Mouse (Mus musculus) heart, embryonic 16.5 days (tissue): Measurements from ENCODE around the gene Mapkapk2. TPM values are rescaled to one million over a fixed set of nuclear protein-coding genes. Genes with fewer than 3 reads are reported as not detected.
A peak's percentile ranks its signal among the peaks of the same experiment; 100 is the strongest.

Source experiments
- ATAC-seq: fragments of 200-750 bp; cut with Nextera tagmentation; replicated peaks from 2 replicates; pipeline ENCODE4 v1.8.0; 2017; ENCODE audit warnings: moderate number of reproducible peaks; ENCODE audit not compliant: insufficient read depth, low FRiP score; ENCODE audit errors: extremely low read depth
- H3K27ac ChIP-seq: fragments of 300-500 bp; sonication (generic); 2 replicates; pipeline ENCODE4 v1.5.1; 2014; ENCODE audit warnings: mild to moderate bottlenecking, low read length, control low read depth, moderate library complexity
- H3K27me3 ChIP-seq: fragments of 300-500 bp; sonication (generic); 2 replicates; pipeline ENCODE4 v1.6.1; 2014; ENCODE audit warnings: low read length, mixed read lengths; ENCODE audit not compliant: control insufficient read depth, insufficient read depth
- H3K36me3 ChIP-seq: fragments of 300-500 bp; sonication (generic); 2 replicates; pipeline ENCODE4 v1.6.1; 2014; ENCODE audit not compliant: control insufficient read depth, insufficient read depth
- H3K4me1 ChIP-seq: fragments of 300-500 bp; sonication (generic); 2 replicates; pipeline ENCODE4 v1.6.1; 2014; ENCODE audit warnings: low read length, mixed read lengths; ENCODE audit not compliant: control insufficient read depth, insufficient read depth
- H3K4me2 ChIP-seq: fragments of 300-500 bp; sonication (generic); 2 replicates; pipeline ENCODE4 v1.6.1; 2014; ENCODE audit warnings: low read depth, mild to moderate bottlenecking, control low read depth, low read length
- H3K4me3 ChIP-seq: fragments of 300-500 bp; sonication (generic); 2 replicates; pipeline ENCODE4 v1.5.1; 2014; ENCODE audit warnings: mild to moderate bottlenecking, control low read depth, low read length
- H3K9ac ChIP-seq: fragments of 300-500 bp; sonication (generic); 2 replicates; pipeline ENCODE4 v1.6.1; 2014; ENCODE audit warnings: low read length, control low read depth
- H3K9me3 ChIP-seq: fragments of 300-500 bp; sonication (generic); replicated peaks from 2 replicates; pipeline ENCODE4 v1.6.1; 2016; ENCODE audit warnings: low read length; ENCODE audit not compliant: control insufficient read depth
- WGBS: fragments of 180-500 bp; shearing (Covaris S2); extraction: QIAGEN DNeasy Blood & Tissue Kit; methylation state at CpG from one replicate; pipeline ENCODE4 v1.1.7; 2014; 5-methylcytosine and 5-hydroxymethylcytosine counted together
- polyA plus RNA-seq: library from polyadenylated mRNA; unstranded; fragments of >200 nt; fragmentation: Nextera tagmentation; extraction: Ambion mirVana; gene quantifications from 2 replicates; pipeline ENCODE4 v1.2.1, GENCODE M21; 2015

The Mapkapk2 gene
- polyA plus RNA-seq, 1 experiment from 2014 or later, result 61.4 TPM

DNA sequence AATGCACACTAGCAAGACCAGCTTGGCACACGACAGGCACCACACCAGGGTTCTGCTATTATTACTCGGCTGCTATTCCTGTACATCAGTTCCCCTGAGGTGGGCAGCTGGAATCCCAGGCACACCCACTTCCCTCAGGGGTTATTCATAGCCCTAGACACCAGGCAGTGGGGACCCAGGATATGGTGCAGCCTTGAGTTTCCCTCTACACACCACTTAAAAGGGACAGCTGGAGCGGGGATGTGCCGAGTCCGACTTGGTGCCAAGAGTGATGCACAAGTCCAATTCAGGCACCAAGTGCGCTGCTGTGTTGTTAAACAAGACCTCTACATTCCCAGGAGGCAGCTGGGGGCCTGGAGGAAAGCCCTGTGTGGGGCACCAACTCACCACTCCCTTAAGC lies 34.8 kb downstream of the Mapkapk2 start:
- no peaks in the 10 kb centered on the region; the same call in 1 of the 2 replicates for H3K36me3 ChIP-seq
- H3K9ac ChIP-seq, result 0 out of 2 replicates have a peak overlapping the region, but pooled peaks have one; percentile 3
- no peak overlapping the region for H3K4me3 ChIP-seq
- H3K27me3 ChIP-seq, result no peaks in the 10 kb centered on the region
- H3K4me1 ChIP-seq, result peaks cover 70% of the 10 kb centered on the region
- peak overlapping the region; percentile 92 for H3K27ac ChIP-seq
- H3K9me3 ChIP-seq, result no peaks in the 10 kb centered on the region
- ATAC-seq, result peak; percentile 74
- peak overlapping the region; percentile 8 for H3K4me2 ChIP-seq
- 35% methylated on average over 6 of the region's 6 CpGs for WGBS

DNA sequence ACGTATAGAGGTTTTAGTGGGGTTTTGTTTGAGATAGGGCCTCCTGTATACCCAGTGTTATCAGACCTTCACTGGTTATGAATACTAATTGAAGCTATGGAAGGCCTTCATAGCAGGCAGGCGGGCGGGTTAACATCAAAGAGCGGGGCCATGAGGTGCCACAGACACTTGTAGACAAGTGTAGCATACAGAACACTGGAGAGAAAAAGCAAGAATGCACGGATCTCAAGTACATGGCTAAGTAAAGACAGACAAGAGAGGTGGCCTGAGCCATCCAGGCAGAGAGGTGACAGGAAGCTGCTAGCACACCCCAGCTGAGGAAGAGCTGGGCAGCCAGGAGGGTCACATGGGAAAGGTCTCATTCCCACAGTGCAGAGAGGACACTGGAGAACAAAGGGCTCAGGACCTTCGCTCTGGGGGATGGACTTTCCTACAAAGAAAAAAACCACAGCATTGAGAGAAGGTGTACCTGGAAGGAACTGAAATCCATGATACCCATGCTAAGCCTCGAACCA lies 35.8 kb downstream of the Mapkapk2 start:
- no peak for ATAC-seq
- WGBS, result 48% methylated on average over 7 of the region's 7 CpGs
- Histone ChIP-seq H3K27ac (peak overlapping the region; percentile 92), H3K4me1 (peaks cover 70% of the 10 kb centered on the region), H3K36me3 (peaks cover 5% of the 10 kb centered on the region), H3K9ac (peak overlapping the region; percentile 50; the same call in 1 of the 2 replicates), H3K4me3 (no peak overlapping the region), H3K27me3 (no peaks in the 10 kb centered on the region), H3K4me2 (no peak overlapping the region), H3K9me3 (no peaks in the 10 kb centered on the region)

- H3K27ac ChIP-seq, result peak overlapping the region; percentile 4; the same call in 1 of the 2 replicates
- H3K9ac ChIP-seq, result no peak overlapping the region
- no peaks in the 10 kb centered on the region for H3K27me3 ChIP-seq
- H3K36me3 ChIP-seq, result peaks cover 15% of the 10 kb centered on the region
- no peak overlapping the region for H3K4me2 ChIP-seq
- no peak for ATAC-seq
- no peaks in the 10 kb centered on the region for H3K9me3 ChIP-seq
- H3K4me3 ChIP-seq, result no peak overlapping the region
- peaks cover 70% of the 10 kb centered on the region for H3K4me1 ChIP-seq
- WGBS, result 43% methylated on average over 13 of the region's 13 CpGs
Measured at GRCm38 (mm10) chr1:131060290-131061253, 37.1 kb downstream of the Mapkapk2 start.

DNA sequence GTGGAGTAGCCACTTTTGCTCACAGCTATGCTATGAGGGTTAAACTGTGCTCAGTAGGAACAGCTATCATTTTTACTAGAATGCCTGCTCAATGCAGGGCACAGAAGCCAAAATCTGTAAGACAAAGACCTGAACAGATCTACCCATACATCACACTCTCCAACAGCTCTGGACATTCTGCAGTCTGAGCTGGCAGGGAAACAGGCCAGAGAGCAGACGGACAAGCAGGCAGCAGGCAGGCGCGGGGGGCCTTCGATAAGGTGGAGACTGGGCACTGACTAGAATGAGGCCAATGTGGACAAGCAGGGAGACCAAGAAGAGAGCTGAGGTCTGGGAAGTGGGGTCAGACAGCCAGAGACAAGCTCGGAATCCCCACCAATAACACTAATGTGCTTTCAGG lies 37.8 kb downstream of the Mapkapk2 start:
- WGBS, result 66% methylated on average over 5 of the region's 5 CpGs
- H3K27me3 ChIP-seq, result no peaks in the 10 kb centered on the region

DNA sequence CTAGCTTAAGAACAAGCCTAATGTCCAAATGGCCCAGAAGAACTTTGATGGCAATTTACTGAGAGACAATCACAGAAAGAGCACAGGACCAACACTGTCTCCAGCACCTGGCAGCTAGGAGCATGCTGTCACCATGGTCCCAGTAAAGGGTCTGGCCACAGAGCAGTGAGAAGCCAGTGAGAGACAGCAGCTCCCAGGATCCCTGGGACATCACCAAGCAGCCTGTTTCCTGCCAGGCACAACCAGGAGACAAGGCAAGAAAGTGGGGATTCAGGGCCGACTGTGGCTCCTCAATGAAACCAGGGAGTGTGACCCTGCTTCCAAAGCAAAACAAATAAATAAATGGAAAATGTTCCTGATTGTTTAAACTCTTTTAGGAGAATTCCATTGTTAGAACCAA lies 38.2 kb downstream of the Mapkapk2 start:
- no peaks in the 10 kb centered on the region for H3K27me3 ChIP-seq
- ATAC-seq, result no peak
- no peak overlapping the region for H3K4me2 ChIP-seq
- peaks cover 27% of the 10 kb centered on the region for H3K36me3 ChIP-seq
- no peak overlapping the region for H3K4me3 ChIP-seq
- 25% methylated on average over 1 of the region's 1 CpGs for WGBS
- no peak overlapping the region for H3K9ac ChIP-seq
- peaks cover 62% of the 10 kb centered on the region for H3K4me1 ChIP-seq
- no peaks in the 10 kb centered on the region for H3K9me3 ChIP-seq
- H3K27ac ChIP-seq, result no peak overlapping the region

More for the DNA sequence above, 37.8 kb downstream of the Mapkapk2 start:
- no peak for ATAC-seq
- H3K4me3 ChIP-seq, result no peak overlapping the region
- peaks cover 66% of the 10 kb centered on the region for H3K4me1 ChIP-seq
- H3K4me2 ChIP-seq, result no peak overlapping the region
- H3K27ac ChIP-seq, result no peak overlapping the region
- peaks cover 22% of the 10 kb centered on the region for H3K36me3 ChIP-seq
- no peaks in the 10 kb centered on the region for H3K9me3 ChIP-seq
- no peak overlapping the region for H3K9ac ChIP-seq

GRCm38 (mm10) chr1:131058431-131058830 lies 39.2 kb downstream of the Mapkapk2 start:
- no peak for ATAC-seq
- Histone ChIP-seq H3K36me3 (peaks cover 34% of the 10 kb centered on the region), H3K4me3 (no peak overlapping the region), H3K27me3 (no peaks in the 10 kb centered on the region), H3K4me2 (no peak overlapping the region), H3K9me3 (no peaks in the 10 kb centered on the region), H3K27ac (no peak overlapping the region), H3K9ac (no peak overlapping the region), H3K4me1 (peaks cover 53% of the 10 kb centered on the region)
- 47% methylated on average over 7 of the region's 7 CpGs for WGBS

DNA sequence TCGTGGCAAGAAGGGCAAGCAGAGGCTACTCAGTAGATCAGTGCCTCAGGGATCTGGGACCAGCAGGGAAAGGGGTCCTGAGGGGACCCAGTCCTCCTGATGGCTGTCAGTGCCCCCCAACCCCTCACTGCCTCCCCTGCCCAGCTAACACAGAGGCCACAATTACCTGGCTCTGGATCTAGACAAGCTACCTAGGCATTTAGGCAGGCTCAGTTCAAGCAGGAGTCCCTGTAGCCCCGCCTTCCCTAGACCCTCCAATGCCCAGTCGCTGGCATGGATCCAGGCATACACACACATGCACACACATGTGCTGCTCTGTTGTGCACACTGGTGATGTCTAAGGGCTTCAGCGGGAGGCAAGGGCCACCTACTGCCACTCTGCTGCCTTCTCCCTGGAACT lies 43.4 kb downstream of the Mapkapk2 start:
- H3K36me3 ChIP-seq, result peaks cover 42% of the 10 kb centered on the region
- peaks cover 19% of the 10 kb centered on the region for H3K4me1 ChIP-seq
- no peak overlapping the region for H3K4me2 ChIP-seq
- no peak for ATAC-seq
- no peak overlapping the region for H3K9ac ChIP-seq
- no peak overlapping the region for H3K4me3 ChIP-seq
- 82% methylated on average over 4 of the region's 4 CpGs for WGBS
- no peak overlapping the region for H3K27ac ChIP-seq
- no peaks in the 10 kb centered on the region for H3K9me3 ChIP-seq
- no peaks in the 10 kb centered on the region for H3K27me3 ChIP-seq

GRCm38 (mm10) chr1:131053656-131054055 lies 44.0 kb downstream of the Mapkapk2 start:
- H3K9me3 ChIP-seq, result no peaks in the 10 kb centered on the region
- peaks cover 13% of the 10 kb centered on the region for H3K4me1 ChIP-seq
- H3K27ac ChIP-seq, result no peak overlapping the region
- H3K4me3 ChIP-seq, result no peak overlapping the region
- no peaks in the 10 kb centered on the region for H3K27me3 ChIP-seq
- no peak overlapping the region for H3K9ac ChIP-seq
- H3K36me3 ChIP-seq, result peaks cover 42% of the 10 kb centered on the region
- no peak for ATAC-seq
- WGBS, result 57% methylated on average over 4 of the region's 4 CpGs
- no peak overlapping the region for H3K4me2 ChIP-seq

GRCm38 (mm10) chr1:131053239-131053638 lies 44.4 kb downstream of the Mapkapk2 start:
- peak; percentile 38 for ATAC-seq
- peaks cover 42% of the 10 kb centered on the region for H3K36me3 ChIP-seq

More at GRCm38 (mm10) chr1:131053239-131053638, 44.4 kb downstream of the Mapkapk2 start:
- no peak overlapping the region for H3K4me3 ChIP-seq
- no peaks in the 10 kb centered on the region for H3K9me3 ChIP-seq
- no peak overlapping the region for H3K27ac ChIP-seq
- no peaks in the 10 kb centered on the region for H3K27me3 ChIP-seq
- 7% methylated on average over 8 of the region's 8 CpGs for WGBS
- no peak overlapping the region for H3K4me2 ChIP-seq
- H3K4me1 ChIP-seq, result peaks cover 9% of the 10 kb centered on the region
- no peak overlapping the region for H3K9ac ChIP-seq
